Mouse (Mus musculus) myocyte (in vitro differentiated cells): ENCODE measurements at regions not wholly inside any gene's neighbourhood (a gene's known extent, or its start where the extent isn't known, plus 50 kb on each side); places are given as distances from the start of the nearest gene placed in this dataset.
A peak's percentile ranks its signal among the peaks of the same experiment; 100 is the strongest.

Experiments
- H3K27me3 ChIP-seq: one replicate; pipeline ENCODE4 v1.6.1; 2011; ENCODE audit not compliant: control insufficient read depth, insufficient read depth, insufficient read length
- H3K36me3 ChIP-seq: one replicate; pipeline ENCODE4 v1.6.1; 2011; ENCODE audit not compliant: control insufficient read depth, insufficient read depth
- H3K4me2 ChIP-seq: one replicate; pipeline ENCODE4 v1.6.1; 2011; ENCODE audit warnings: low read depth, control low read depth
- H3K4me3 ChIP-seq: one replicate; pipeline ENCODE4 v1.5.1; 2011; ENCODE audit warnings: mild to moderate bottlenecking, control low read depth, moderate library complexity
- H3K79me2 ChIP-seq: one replicate; pipeline ENCODE4 v1.6.1; 2011; ENCODE audit not compliant: control insufficient read depth, insufficient read depth
- H3ac ChIP-seq: one replicate; pipeline ENCODE4 v1.6.1; 2011; ENCODE audit not compliant: control insufficient read depth, insufficient read length
- CEBPB ChIP-seq: IDR thresholded peaks from 2 replicates; pipeline ENCODE4 v1.6.1; 2011; ENCODE audit warnings: mild to moderate bottlenecking, moderate library complexity; ENCODE audit not compliant: poor library complexity, insufficient read depth, severe bottlenecking
- E2F4 ChIP-seq: IDR thresholded peaks from one replicate; pipeline ENCODE4 v1.6.1; 2011; ENCODE audit warnings: mild to moderate bottlenecking, control low read depth, moderate library complexity; ENCODE audit not compliant: insufficient read depth
- MAX ChIP-seq: IDR thresholded peaks from one replicate; pipeline ENCODE4 v1.6.1; 2011; ENCODE audit warnings: low read depth, mild to moderate bottlenecking, control low read depth
- MYOD1 ChIP-seq, 3 experiments: IDR thresholded peaks; one replicate each; pipeline ENCODE4 v1.6.1; 2011; ENCODE audit warnings: control low read depth in 2 of 3, low read depth in 2 of 3, mild to moderate bottlenecking in 2 of 3, moderate library complexity in 1 of 3; ENCODE audit not compliant: insufficient read length in 2 of 3, control insufficient read depth in 1 of 3
- MYOG ChIP-seq, 3 experiments: IDR thresholded peaks; one replicate each; pipeline ENCODE4 v1.6.1; 2011; ENCODE audit warnings: control low read depth in 2 of 3, low read depth in 2 of 3, mild to moderate bottlenecking in 2 of 3; ENCODE audit not compliant: insufficient read length in 2 of 3, control insufficient read depth in 1 of 3, insufficient read depth in 1 of 3
- POLR2A ChIP-seq: IDR thresholded peaks from one replicate; pipeline ENCODE4 v1.6.1; 2011; ENCODE audit warnings: low read depth, mild to moderate bottlenecking, control low read depth, moderate library complexity; ENCODE audit not compliant: insufficient read length
- POLR2AphosphoS2 ChIP-seq: IDR thresholded peaks from one replicate; pipeline ENCODE4 v1.6.1; 2011; ENCODE audit warnings: low read depth, control low read depth; ENCODE audit not compliant: insufficient read length
- REST ChIP-seq: IDR thresholded peaks from one replicate; pipeline ENCODE4 v1.6.1; 2011; ENCODE audit warnings: mild to moderate bottlenecking, control low read depth, moderate library complexity; ENCODE audit not compliant: insufficient read depth, insufficient read length
- SRF ChIP-seq: IDR thresholded peaks from one replicate; pipeline ENCODE4 v1.6.1; 2011; ENCODE audit warnings: low read depth; ENCODE audit not compliant: control insufficient read depth, insufficient read length
- TCF12 ChIP-seq: IDR thresholded peaks from one replicate; pipeline ENCODE4 v1.6.1; 2011; ENCODE audit warnings: mild to moderate bottlenecking, control low read depth; ENCODE audit not compliant: poor library complexity, insufficient read depth, severe bottlenecking
- TCF3 ChIP-seq: IDR thresholded peaks from one replicate; pipeline ENCODE4 v1.6.1; 2011; ENCODE audit warnings: low read depth, control low read depth; ENCODE audit not compliant: insufficient read length
- USF1 ChIP-seq: IDR thresholded peaks from one replicate; pipeline ENCODE4 v1.6.1; 2011; ENCODE audit warnings: low read depth, mild to moderate bottlenecking, control low read depth, moderate library complexity

DNA sequence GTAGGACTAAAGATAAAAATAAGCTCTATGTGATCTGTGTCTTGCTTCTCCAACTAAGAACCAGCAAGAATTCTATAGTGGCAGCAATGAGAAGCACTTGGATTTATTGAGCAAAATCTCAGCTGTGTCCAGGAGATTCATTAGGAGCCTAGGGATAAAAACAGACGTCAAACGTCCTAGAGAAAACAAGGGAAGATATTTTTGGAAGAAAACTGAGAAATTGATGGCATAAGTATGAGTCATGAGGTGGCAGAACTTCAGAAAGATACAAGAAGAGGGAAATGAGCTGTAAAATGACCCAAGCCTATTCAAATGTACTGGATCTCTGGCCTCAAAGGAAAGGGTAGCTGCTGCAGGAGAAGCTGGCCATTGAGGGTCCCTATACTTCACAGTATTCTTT lies 65.7 kb upstream of the Armcx2 start:
- TF ChIP-seq POLR2A (no peak), MAX (no peak), POLR2AphosphoS2 (no peak), SRF (no peak)

DNA sequence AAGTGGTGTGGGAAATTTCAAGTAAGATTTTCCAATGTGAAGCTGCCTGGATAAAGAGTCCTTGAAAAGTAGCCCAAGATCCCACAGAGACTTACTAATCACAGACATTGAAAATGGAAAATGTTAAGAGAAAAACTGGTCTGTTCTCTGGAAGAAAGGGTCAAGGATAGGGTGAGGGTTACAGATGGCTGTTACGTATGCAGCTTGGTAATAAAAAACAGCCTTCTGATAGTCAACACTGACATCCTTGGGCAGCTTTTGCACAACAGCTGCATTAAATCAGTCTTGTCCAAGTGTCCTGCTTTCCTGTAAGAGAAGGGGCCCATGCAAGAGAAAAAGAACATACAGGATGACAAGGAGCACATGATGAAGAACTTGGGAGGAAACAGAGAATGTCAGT lies 64.6 kb upstream of the Armcx2 start:
- H3K4me2 ChIP-seq, result no peak overlapping the region
- no peaks in the 10 kb centered on the region for H3K36me3 ChIP-seq
- H3ac ChIP-seq, result no peak overlapping the region
- TF ChIP-seq E2F4 (no peak), POLR2AphosphoS2 (no peak), MYOG (IDR thresholded peaks at IDR 0.05; ENCODE audit: control insufficient read depth in 1 of 3, insufficient read depth in 1 of 3, insufficient read length in 2 of 3, low read depth in 2 of 3) (no peak), TCF3 (no peak), MAX (no peak), MYOD1 (IDR thresholded peaks at IDR 0.05; ENCODE audit: control insufficient read depth in 1 of 3, insufficient read length in 2 of 3, low read depth in 2 of 3) (peak in 1 of 3 experiments; percentile 3), USF1 (no peak)
- no peaks in the 10 kb centered on the region for H3K79me2 ChIP-seq
- H3K27me3 ChIP-seq, result no peaks in the 10 kb centered on the region
- no peak overlapping the region for H3K4me3 ChIP-seq

More for the DNA sequence above, 65.7 kb upstream of the Armcx2 start:
- H3K4me3 ChIP-seq, result no peak overlapping the region
- H3K27me3 ChIP-seq, result no peaks in the 10 kb centered on the region
- no peak overlapping the region for H3K4me2 ChIP-seq
- no peak overlapping the region for H3ac ChIP-seq
- no peaks in the 10 kb centered on the region for H3K79me2 ChIP-seq
- H3K36me3 ChIP-seq, result no peaks in the 10 kb centered on the region

DNA sequence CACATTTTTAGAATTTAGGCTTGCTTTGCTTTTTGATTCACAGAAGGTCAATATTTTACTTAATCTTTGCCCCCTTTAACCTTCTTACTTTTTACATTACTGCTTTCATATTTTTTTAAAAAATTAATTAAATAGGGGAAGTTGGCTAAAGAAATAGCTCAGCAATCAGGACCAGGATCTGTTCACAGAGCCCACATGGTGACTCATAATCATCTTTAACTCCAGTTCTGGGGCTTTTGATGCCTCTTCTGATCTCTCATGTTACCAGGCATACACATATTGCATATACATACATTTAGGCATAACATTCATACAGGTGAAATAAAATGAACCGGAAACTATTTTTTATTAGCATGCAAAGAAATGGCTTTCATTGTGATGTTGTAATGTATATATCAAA lies 52.6 kb upstream of the Armcx2 start:
- TF ChIP-seq CEBPB (no peak), TCF3 (no peak), REST (no peak), POLR2AphosphoS2 (no peak), SRF (no peak), MYOD1 (IDR thresholded peaks at IDR 0.05; ENCODE audit: control insufficient read depth in 1 of 3, insufficient read length in 2 of 3, low read depth in 2 of 3) (no peak), MAX (no peak), E2F4 (no peak), USF1 (no peak), POLR2A (no peak), MYOG (IDR thresholded peaks at IDR 0.05; ENCODE audit: control insufficient read depth in 1 of 3, insufficient read depth in 1 of 3, insufficient read length in 2 of 3, low read depth in 2 of 3) (no peak), TCF12 (no peak)
- H3K4me2 ChIP-seq, result no peak overlapping the region
- H3K4me3 ChIP-seq, result no peak overlapping the region
- no peaks in the 10 kb centered on the region for H3K36me3 ChIP-seq
- no peak overlapping the region for H3ac ChIP-seq
- H3K27me3 ChIP-seq, result no peaks in the 10 kb centered on the region
- H3K79me2 ChIP-seq, result no peaks in the 10 kb centered on the region
